Mouse (Mus musculus) embryonic fibroblast, embryonic 13.5 days (primary cell): ENCODE data around the gene Cdrt4.

Experiments
- CTCF ChIP-seq: IDR thresholded peaks from 2 replicates; pipeline ENCODE4 v1.5.1; 2011; ENCODE audit warnings: mild to moderate bottlenecking, control low read depth, low read length, moderate library complexity, borderline replicate concordance; ENCODE audit not compliant: insufficient read depth
- POLR2A ChIP-seq: IDR thresholded peaks from 2 replicates; pipeline ENCODE4 v1.6.1; 2011; ENCODE audit warnings: low read depth, mild to moderate bottlenecking, control low read depth, low read length, moderate library complexity

DNA sequence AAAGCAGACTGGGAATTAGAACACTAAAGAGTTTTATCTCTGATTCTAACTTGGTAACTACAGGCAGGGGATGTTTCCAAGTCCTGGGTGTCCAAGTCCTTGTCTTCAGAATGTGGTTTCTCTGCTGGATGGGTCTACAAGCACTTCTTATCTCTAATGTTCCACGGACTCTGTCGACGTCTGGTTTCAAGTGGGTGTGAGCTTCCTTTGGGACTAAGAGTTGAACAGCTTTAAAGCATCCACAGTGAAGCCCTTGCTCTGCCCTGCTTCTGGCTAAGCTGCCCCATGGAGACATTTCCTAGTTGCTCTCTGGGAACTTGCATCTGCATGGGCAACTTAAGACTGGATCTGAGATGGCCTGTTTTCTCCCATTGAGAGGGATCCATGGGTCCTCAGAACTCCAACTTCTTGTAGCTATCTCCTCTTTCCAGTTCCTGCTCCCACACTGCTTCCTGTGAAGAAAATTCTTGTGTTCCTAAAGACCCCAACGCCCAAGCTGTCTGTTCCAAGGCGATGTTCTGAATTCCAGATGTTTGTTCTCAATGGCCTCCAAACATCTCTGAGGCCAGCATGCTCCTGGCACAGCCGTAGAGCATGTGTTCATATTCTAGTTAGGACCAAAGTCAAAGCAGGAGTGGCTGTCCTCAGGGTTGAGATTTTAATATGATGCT is 26.8 kb upstream of the Cdrt4 start:
- no peak for TF ChIP-seq CTCF
- no peak for TF ChIP-seq POLR2A
